Mouse (Mus musculus) MEL (cell line): ENCODE data around the gene Ugt8a. TPM values are rescaled to one million over a fixed set of nuclear protein-coding genes. Genes with fewer than 3 reads are reported as not detected.

Experiments used
- DNase-seq: peaks from one replicate; pipeline ENCODE4 v3.0.0; 2011; ENCODE audit warnings: low read depth, low spot score
- H3K27ac ChIP-seq: 2 replicates; pipeline ENCODE4 v1.5.1; 2012; ENCODE audit warnings: low read depth, mild to moderate bottlenecking, control low read depth, low read length, moderate library complexity; ENCODE audit not compliant: control insufficient read depth
- H3K27me3 ChIP-seq, 2 experiments: fragments of 150-350 bp in 1 of 2; sonication (generic) in 1 of 2; 2 replicates each; pipeline ENCODE4 v1.6.1; 2012; ENCODE audit warnings: low read length in 2 of 2, mild to moderate bottlenecking in 2 of 2, improper control_type of control experiment in 1 of 2, moderate library complexity in 1 of 2; ENCODE audit not compliant: insufficient read depth in 2 of 2, control insufficient read depth in 1 of 2
- H3K36me3 ChIP-seq, 2 experiments: 2 replicates each; pipeline ENCODE4 v1.6.1; 2012 to 2014; ENCODE audit warnings: low read length in 2 of 2, improper control_type of control experiment in 1 of 2, inconsistent platforms in 1 of 2, mild to moderate bottlenecking in 1 of 2; ENCODE audit not compliant: insufficient read depth in 2 of 2, control insufficient read depth in 1 of 2
- H3K4me1 ChIP-seq, 2 experiments: fragments of 150-350 bp in 1 of 2; sonication (generic) in 1 of 2; 2 replicates each; pipeline ENCODE4 v1.6.1; 2012; ENCODE audit warnings: low read length in 2 of 2, improper control_type of control experiment in 1 of 2, mild to moderate bottlenecking in 1 of 2; ENCODE audit not compliant: insufficient read depth in 2 of 2, control insufficient read depth in 1 of 2
- H3K4me3 ChIP-seq, 2 experiments: fragments of 150-350 bp in 1 of 2; sonication (generic) in 1 of 2; 2 replicates each; pipeline ENCODE4 v1.5.1; 2012; ENCODE audit warnings: low read depth in 2 of 2, low read length in 2 of 2, mild to moderate bottlenecking in 2 of 2, moderate library complexity in 2 of 2, control low read depth in 1 of 2, improper control_type of control experiment in 1 of 2; ENCODE audit not compliant: control insufficient read depth in 1 of 2, insufficient read depth in 1 of 2
- H3K79me2 ChIP-seq: 2 replicates; pipeline ENCODE4 v1.6.1; 2012; ENCODE audit warnings: mild to moderate bottlenecking, low read length, moderate library complexity; ENCODE audit not compliant: control insufficient read depth, poor library complexity, insufficient read depth
- H3K9ac ChIP-seq: 2 replicates; pipeline ENCODE4 v1.6.1; 2012; ENCODE audit warnings: low read depth, mild to moderate bottlenecking, control low read depth, low read length, moderate library complexity; ENCODE audit not compliant: control insufficient read depth, poor library complexity, severe bottlenecking
- H3K9me3 ChIP-seq: fragments of 150-350 bp; sonication (generic); replicated peaks from 2 replicates; pipeline ENCODE4 v1.6.1; 2012; ENCODE audit warnings: mild to moderate bottlenecking, low read length, improper control_type of control experiment, moderate library complexity; ENCODE audit not compliant: insufficient read depth
- BHLHE40 ChIP-seq: IDR thresholded peaks from 2 replicates; pipeline ENCODE4 v1.6.1; 2012; ENCODE audit warnings: low read depth, mild to moderate bottlenecking, inconsistent platforms, low read length, improper control_type of control experiment, borderline replicate concordance
- CTCF ChIP-seq, 3 experiments: IDR thresholded peaks in 2 of 3; conservative IDR thresholded peaks in 1 of 3; 2 replicates each; pipeline ENCODE4 v1.5.1; 2011 to 2012; ENCODE audit warnings: low read length in 3 of 3, low read depth in 2 of 3, mild to moderate bottlenecking in 2 of 3, improper control_type of control experiment in 1 of 3, inconsistent platforms in 1 of 3, mixed read lengths in 1 of 3, moderate library complexity in 1 of 3; ENCODE audit not compliant: control insufficient read depth in 1 of 3, insufficient read depth in 1 of 3, poor library complexity in 1 of 3, severe bottlenecking in 1 of 3
- E2F4 ChIP-seq: IDR thresholded peaks from 2 replicates; pipeline ENCODE4 v1.6.1; 2011; ENCODE audit warnings: low read depth, low read length, improper control_type of control experiment, borderline replicate concordance
- ELF1 ChIP-seq: IDR thresholded peaks from 2 replicates; pipeline ENCODE4 v1.6.1; 2014; ENCODE audit warnings: low read depth, mild to moderate bottlenecking, inconsistent platforms, low read length, improper control_type of control experiment, moderate library complexity
- EP300 ChIP-seq, 2 experiments: IDR thresholded peaks; 2 replicates each; pipeline ENCODE4 v1.6.1; 2011; ENCODE audit warnings: improper control_type of control experiment in 2 of 2, low read length in 2 of 2, low read depth in 1 of 2, mild to moderate bottlenecking in 1 of 2
- ETS1 ChIP-seq: IDR thresholded peaks from 2 replicates; pipeline ENCODE4 v1.6.1; 2012; ENCODE audit warnings: low read depth, mild to moderate bottlenecking, inconsistent platforms, low read length, improper control_type of control experiment, moderate library complexity
- GABPA ChIP-seq: IDR thresholded peaks from 2 replicates; pipeline ENCODE4 v1.6.1; 2012; ENCODE audit warnings: low read depth, mild to moderate bottlenecking, inconsistent platforms, low read length, improper control_type of control experiment, moderate library complexity
- GATA1 ChIP-seq: IDR thresholded peaks from 2 replicates; pipeline ENCODE4 v1.6.1; 2011; ENCODE audit warnings: low read depth, low read length, improper control_type of control experiment
- HCFC1 ChIP-seq: IDR thresholded peaks from 2 replicates; pipeline ENCODE4 v1.6.1; 2012; ENCODE audit warnings: low read depth, mild to moderate bottlenecking, inconsistent platforms, low read length, improper control_type of control experiment, moderate library complexity
- JUND ChIP-seq: IDR thresholded peaks from 2 replicates; pipeline ENCODE4 v1.6.1; 2011; ENCODE audit warnings: low read depth, mild to moderate bottlenecking, improper control_type of control experiment, low read length
- MAFK ChIP-seq: IDR thresholded peaks from 2 replicates; pipeline ENCODE4 v1.6.1; 2011; ENCODE audit warnings: low read depth, mild to moderate bottlenecking, low read length, improper control_type of control experiment, borderline replicate concordance
- MAX ChIP-seq: IDR thresholded peaks from 2 replicates; pipeline ENCODE4 v1.6.1; 2011; ENCODE audit warnings: low read length, improper control_type of control experiment
- MAZ ChIP-seq: IDR thresholded peaks from 2 replicates; pipeline ENCODE4 v1.6.1; 2012; ENCODE audit warnings: low read depth, mild to moderate bottlenecking, inconsistent platforms, low read length, improper control_type of control experiment
- MEF2A ChIP-seq: IDR thresholded peaks from 2 replicates; pipeline ENCODE4 v1.6.1; 2014; ENCODE audit warnings: low read depth, mild to moderate bottlenecking, inconsistent platforms, low read length, improper control_type of control experiment; ENCODE audit not compliant: poor library complexity, insufficient replicate concordance, severe bottlenecking; ENCODE audit errors: extremely low read depth
- MYC ChIP-seq: IDR thresholded peaks from 2 replicates; pipeline ENCODE4 v1.6.1; 2011; ENCODE audit warnings: low read depth, mild to moderate bottlenecking, low read length, improper control_type of control experiment, moderate library complexity
- NELFE ChIP-seq: IDR thresholded peaks from 2 replicates; pipeline ENCODE4 v1.6.1; 2011; ENCODE audit warnings: low read depth, low read length, improper control_type of control experiment
- POLR2AphosphoS2 ChIP-seq: IDR thresholded peaks from 2 replicates; pipeline ENCODE4 v1.6.1; 2011; ENCODE audit warnings: low read length, improper control_type of control experiment
- POLR2AphosphoS5 ChIP-seq: IDR thresholded peaks from 2 replicates; pipeline ENCODE4 v1.6.1; 2012; ENCODE audit warnings: low read depth, borderline replicate concordance, mild to moderate bottlenecking, inconsistent platforms, low read length, moderate library complexity, mixed read lengths
- RAD21 ChIP-seq: IDR thresholded peaks from 2 replicates; pipeline ENCODE4 v1.6.1; 2011; ENCODE audit warnings: mild to moderate bottlenecking, low read depth, low read length, improper control_type of control experiment
- RCOR1 ChIP-seq: IDR thresholded peaks from 2 replicates; pipeline ENCODE4 v1.6.1; 2012; ENCODE audit warnings: low read depth, mild to moderate bottlenecking, inconsistent platforms, low read length, improper control_type of control experiment
- SIN3A ChIP-seq: IDR thresholded peaks from 2 replicates; pipeline ENCODE4 v1.6.1; 2012; ENCODE audit warnings: low read length, improper control_type of control experiment, inconsistent platforms
- SMC3 ChIP-seq: IDR thresholded peaks from 2 replicates; pipeline ENCODE4 v1.6.1; 2011; ENCODE audit warnings: low read depth, low read length, improper control_type of control experiment
- TAL1 ChIP-seq: IDR thresholded peaks from 2 replicates; pipeline ENCODE4 v1.6.1; 2012; ENCODE audit warnings: mild to moderate bottlenecking, inconsistent platforms, low read length, moderate library complexity, mixed read lengths
- TBP ChIP-seq: IDR thresholded peaks from 2 replicates; pipeline ENCODE4 v1.8.0; 2011; ENCODE audit warnings: low read depth, low read length, improper control_type of control experiment
- TCF12 ChIP-seq: IDR thresholded peaks from 2 replicates; pipeline ENCODE4 v1.6.1; 2014; ENCODE audit warnings: low read depth, mild to moderate bottlenecking, inconsistent platforms, low read length, improper control_type of control experiment, moderate library complexity
- UBTF ChIP-seq: IDR thresholded peaks from 2 replicates; pipeline ENCODE4 v1.6.1; 2012; ENCODE audit warnings: low read depth, mild to moderate bottlenecking, inconsistent platforms, low read length, improper control_type of control experiment, moderate library complexity, borderline replicate concordance; ENCODE audit not compliant: insufficient read depth
- ZC3H11A ChIP-seq: IDR thresholded peaks from 2 replicates; pipeline ENCODE4 v1.6.1; 2012; ENCODE audit warnings: low read depth, mild to moderate bottlenecking, inconsistent platforms, low read length, improper control_type of control experiment
- ZNF384 ChIP-seq: IDR thresholded peaks from 2 replicates; pipeline ENCODE4 v1.6.1; 2012; ENCODE audit warnings: low read depth, mild to moderate bottlenecking, inconsistent platforms, low read length, improper control_type of control experiment
- polyA plus RNA-seq, 2 experiments: library from polyadenylated mRNA; stranded (reverse) in 1 of 2; unstranded in 1 of 2; fragments of >175 nt in 1 of 2; fragments of >200 nt in 1 of 2; gene quantifications; 2 replicates each; pipeline versions ENCODE4 v1.2.1 to v1.2.4; 2012; ENCODE audit warnings: low replicate concordance in 2 of 2, low read depth in 1 of 2; ENCODE audit not compliant: insufficient read length in 2 of 2, insufficient read depth in 1 of 2, missing spikeins in 1 of 2
- total RNA-seq: library from RNA; depleted of rRNA; stranded (reverse); fragments of 300-350 nt; gene quantifications from 2 replicates; pipeline ENCODE4 v1.2.3, GENCODE M21; 2012

The Ugt8a gene
- total and polyA plus RNA-seq, 3 experiments = not detected

DNA sequence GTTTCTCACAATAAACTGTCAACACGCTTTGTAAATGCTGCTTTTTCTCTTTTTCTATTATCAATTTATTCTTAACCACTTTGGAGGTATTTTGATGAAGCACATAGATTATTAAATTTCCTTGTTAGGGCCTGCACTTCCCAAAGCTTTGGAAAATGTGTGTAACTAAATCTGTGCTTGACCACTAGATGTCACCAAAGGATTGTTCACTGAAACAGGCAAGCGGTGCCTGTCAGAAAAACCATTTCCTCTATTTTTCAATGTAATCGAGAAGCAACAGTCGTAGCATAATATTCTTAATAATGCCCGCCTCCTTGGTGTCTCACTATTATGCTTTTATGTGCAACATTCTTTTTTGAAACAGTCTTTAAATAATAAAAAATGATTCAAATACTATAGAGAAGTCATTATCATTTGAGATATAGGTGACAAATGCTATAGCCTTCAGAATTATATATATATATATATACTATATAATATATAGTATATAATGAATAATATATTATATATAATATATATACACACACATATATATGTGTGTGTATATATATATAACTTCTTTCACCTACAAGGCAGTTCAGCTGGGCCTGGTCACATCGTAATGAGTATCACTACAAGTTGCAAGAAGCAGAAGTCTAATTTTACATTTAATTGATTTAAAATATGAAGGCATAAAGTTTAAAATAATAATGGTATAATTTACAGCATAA lies 89.1 kb downstream of the Ugt8a start:
- DNase-seq = peak; percentile 81

DNA sequence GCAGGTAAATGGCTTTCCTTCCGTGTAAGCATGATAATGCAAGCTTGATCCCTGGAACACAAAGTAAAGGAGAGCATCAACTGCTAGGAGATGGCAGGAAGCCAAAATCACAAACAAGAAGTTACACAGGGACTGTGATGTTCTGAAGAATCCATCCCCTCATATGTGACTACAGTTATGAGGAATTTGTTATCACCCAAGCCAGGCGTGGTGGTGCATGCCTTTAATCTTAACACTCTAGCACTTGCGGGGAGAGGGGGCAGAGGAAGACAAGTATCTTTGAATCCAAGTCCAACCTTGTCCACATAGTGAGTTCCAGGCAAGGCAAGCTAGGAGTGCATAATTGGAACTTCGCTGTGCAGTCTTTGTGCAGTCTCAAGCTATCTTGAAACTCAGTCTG lies 110.4 kb downstream of the Ugt8a start:
- peak; percentile 73 for DNase-seq
- no peaks in the 10 kb centered on the region for H3K27me3 ChIP-seq
- no peak overlapping the region for H3K4me3 ChIP-seq
- no peak overlapping the region for H3K27ac ChIP-seq
- H3K36me3 ChIP-seq = peaks cover 0 to 3% of the 10 kb centered on the region in 2 experiments; a peak in 2 of 4 replicates
- no peaks in the 10 kb centered on the region for H3K79me2 ChIP-seq
- H3K4me1 ChIP-seq = peaks cover 0 to 5% of the 10 kb centered on the region in 2 experiments; a peak in 1 of 4 replicates
- TF ChIP-seq TAL1 (peak; percentile 31), POLR2AphosphoS5 (no peak), ZNF384 (no peak), NELFE (no peak), SIN3A (no peak), BHLHE40 (no peak), MAFK (no peak), ETS1 (0 out of 2 replicates have a peak, but pooled peaks have one; percentile 10), TBP (no peak), E2F4 (no peak), GATA1 (peak; percentile 56), EP300 (IDR thresholded peaks at IDR 0.05; ENCODE audit: low read depth in 1 of 2, low read length in 2 of 2) (peak; percentile 40 to 65; a peak in 3 of 4 replicates), POLR2AphosphoS2 (no peak), ZC3H11A (no peak), JUND (no peak), UBTF (no peak), MEF2A (no peak), ELF1 (no peak), MAX (no peak), TCF12 (0 out of 2 replicates have a peak, but pooled peaks have one; percentile 23)
- TF ChIP-seq, all 39 proteins: peak for 5
- H3K9ac ChIP-seq = no peak overlapping the region
- no peaks in the 10 kb centered on the region for H3K9me3 ChIP-seq

More for the DNA sequence above, 89.1 kb downstream of the Ugt8a start:
- Histone ChIP-seq H3K36me3 (no peaks in the 10 kb centered on the region), H3K79me2 (no peaks in the 10 kb centered on the region)
- no peak for TF ChIP-seq EP300 (IDR thresholded peaks at IDR 0.05; ENCODE audit: low read depth in 1 of 2, low read length in 2 of 2)
- no peak for TF ChIP-seq MYC
- no peak for TF ChIP-seq RCOR1
- TF ChIP-seq BHLHE40 = no peak
- no peak for TF ChIP-seq MAFK
- TF ChIP-seq ELF1 = no peak
- TF ChIP-seq ZNF384 = no peak
- peak; percentile 52 to 92 (median 70) for TF ChIP-seq CTCF (IDR thresholded peaks at IDR 0.05 in 2 of 3, conservative IDR thresholded peaks at IDR 0.05 in 1 of 3; ENCODE audit: control insufficient read depth in 1 of 3, insufficient read depth in 1 of 3, low read depth in 2 of 3, low read length in 3 of 3, poor library complexity in 1 of 3, severe bottlenecking in 1 of 3)
- TF ChIP-seq MEF2A = no peak
- TF ChIP-seq HCFC1 = no peak
- TF ChIP-seq RAD21 = peak; percentile 100
- no peak for TF ChIP-seq TAL1
- no peak for TF ChIP-seq GABPA
- TF ChIP-seq SMC3 = peak; percentile 99
- TF ChIP-seq JUND = no peak
- TF ChIP-seq UBTF = no peak
- TF ChIP-seq GATA1 = peak; percentile 25; the same call in 1 of the 2 replicates
- no peak for TF ChIP-seq NELFE
- no peak for TF ChIP-seq MAZ
- TF ChIP-seq ZC3H11A = peak; percentile 98
- TF ChIP-seq, all 39 proteins: peak for 5
- no peak overlapping the region for H3K27ac ChIP-seq
- H3K9me3 ChIP-seq = no peaks in the 10 kb centered on the region
- no peaks in the 10 kb centered on the region for H3K27me3 ChIP-seq
- no peak overlapping the region for H3K9ac ChIP-seq
- H3K4me1 ChIP-seq = no peaks in the 10 kb centered on the region; a peak in 1 of 4 replicates
- H3K4me3 ChIP-seq = no peak overlapping the region
